Mouse (Mus musculus) myocyte (in vitro differentiated cells): ENCODE results near the gene Socs7. TPM values are rescaled to one million over a fixed set of nuclear protein-coding genes. Genes with fewer than 3 reads are reported as not detected.

ENCODE experiments used
- H3K27me3 ChIP-seq: one replicate; pipeline ENCODE4 v1.6.1; 2011; ENCODE audit not compliant: control insufficient read depth, insufficient read depth, insufficient read length
- H3K36me3 ChIP-seq: one replicate; pipeline ENCODE4 v1.6.1; 2011; ENCODE audit not compliant: control insufficient read depth, insufficient read depth
- H3K4me2 ChIP-seq: one replicate; pipeline ENCODE4 v1.6.1; 2011; ENCODE audit warnings: low read depth, control low read depth
- H3K4me3 ChIP-seq: one replicate; pipeline ENCODE4 v1.5.1; 2011; ENCODE audit warnings: mild to moderate bottlenecking, control low read depth, moderate library complexity
- H3K79me2 ChIP-seq: one replicate; pipeline ENCODE4 v1.6.1; 2011; ENCODE audit not compliant: control insufficient read depth, insufficient read depth
- H3ac ChIP-seq: one replicate; pipeline ENCODE4 v1.6.1; 2011; ENCODE audit not compliant: control insufficient read depth, insufficient read length
- CEBPB ChIP-seq: IDR thresholded peaks from 2 replicates; pipeline ENCODE4 v1.6.1; 2011; ENCODE audit warnings: mild to moderate bottlenecking, moderate library complexity; ENCODE audit not compliant: poor library complexity, insufficient read depth, severe bottlenecking
- E2F4 ChIP-seq: IDR thresholded peaks from one replicate; pipeline ENCODE4 v1.6.1; 2011; ENCODE audit warnings: mild to moderate bottlenecking, control low read depth, moderate library complexity; ENCODE audit not compliant: insufficient read depth
- MAX ChIP-seq: IDR thresholded peaks from one replicate; pipeline ENCODE4 v1.6.1; 2011; ENCODE audit warnings: low read depth, mild to moderate bottlenecking, control low read depth
- MYOD1 ChIP-seq, 3 experiments: IDR thresholded peaks; one replicate each; pipeline ENCODE4 v1.6.1; 2011; ENCODE audit warnings: control low read depth in 2 of 3, low read depth in 2 of 3, mild to moderate bottlenecking in 2 of 3, moderate library complexity in 1 of 3; ENCODE audit not compliant: insufficient read length in 2 of 3, control insufficient read depth in 1 of 3
- MYOG ChIP-seq, 3 experiments: IDR thresholded peaks; one replicate each; pipeline ENCODE4 v1.6.1; 2011; ENCODE audit warnings: control low read depth in 2 of 3, low read depth in 2 of 3, mild to moderate bottlenecking in 2 of 3; ENCODE audit not compliant: insufficient read length in 2 of 3, control insufficient read depth in 1 of 3, insufficient read depth in 1 of 3
- POLR2A ChIP-seq: IDR thresholded peaks from one replicate; pipeline ENCODE4 v1.6.1; 2011; ENCODE audit warnings: low read depth, mild to moderate bottlenecking, control low read depth, moderate library complexity; ENCODE audit not compliant: insufficient read length
- POLR2AphosphoS2 ChIP-seq: IDR thresholded peaks from one replicate; pipeline ENCODE4 v1.6.1; 2011; ENCODE audit warnings: low read depth, control low read depth; ENCODE audit not compliant: insufficient read length
- REST ChIP-seq: IDR thresholded peaks from one replicate; pipeline ENCODE4 v1.6.1; 2011; ENCODE audit warnings: mild to moderate bottlenecking, control low read depth, moderate library complexity; ENCODE audit not compliant: insufficient read depth, insufficient read length
- SRF ChIP-seq: IDR thresholded peaks from one replicate; pipeline ENCODE4 v1.6.1; 2011; ENCODE audit warnings: low read depth; ENCODE audit not compliant: control insufficient read depth, insufficient read length
- TCF12 ChIP-seq: IDR thresholded peaks from one replicate; pipeline ENCODE4 v1.6.1; 2011; ENCODE audit warnings: mild to moderate bottlenecking, control low read depth; ENCODE audit not compliant: poor library complexity, insufficient read depth, severe bottlenecking
- TCF3 ChIP-seq: IDR thresholded peaks from one replicate; pipeline ENCODE4 v1.6.1; 2011; ENCODE audit warnings: low read depth, control low read depth; ENCODE audit not compliant: insufficient read length
- USF1 ChIP-seq: IDR thresholded peaks from one replicate; pipeline ENCODE4 v1.6.1; 2011; ENCODE audit warnings: low read depth, mild to moderate bottlenecking, control low read depth, moderate library complexity
- polyA plus RNA-seq: library from polyadenylated mRNA; unstranded; fragments of >200 nt; fragmentation: generic; extraction: Trizol; gene quantifications from one replicate; pipeline ENCODE4 v1.2.1, GENCODE M21; 2012; ENCODE audit warnings: missing spikeins

Socs7 gene
- polyA plus RNA-seq, 1 experiment = 19.8 TPM

- TF ChIP-seq POLR2A (peak; percentile 82), POLR2AphosphoS2 (peak; percentile 66), MAX (no peak), TCF12 (no peak), USF1 (no peak)
- Histone ChIP-seq H3K4me3 (peak within 1 kb of the TSS; percentile 36), H3K27me3 (no peaks in the 10 kb centered on the region), H3K4me2 (peak within 1 kb of the TSS; percentile 99), H3ac (peak within 1 kb of the TSS; percentile 29), H3K36me3 (no peaks in the 10 kb centered on the region), H3K79me2 (peaks cover 40% of the 10 kb centered on the region)
These were observed 53.0 kb downstream of the Socs7 start, which contains the start of gene Arhgap23 for GRCm38 (mm10) chr11:97415330-97415711. Arhgap23 (plus strand) TSS chr11:97415533.

GRCm38 (mm10) chr11:97415712-97416636 lies 53.6 kb downstream of the Socs7 start:
- Histone ChIP-seq H3K27me3 (no peaks in the 10 kb centered on the region), H3K79me2 (peaks cover 47% of the 10 kb centered on the region), H3K4me3 (peak overlapping the region; percentile 36), H3K36me3 (no peaks in the 10 kb centered on the region), H3K4me2 (peak overlapping the region; percentile 99), H3ac (peak overlapping the region; percentile 29)
- TF ChIP-seq TCF3 = no peak
- TF ChIP-seq MYOD1 (IDR thresholded peaks at IDR 0.05; ENCODE audit: control insufficient read depth in 1 of 3, insufficient read length in 2 of 3, low read depth in 2 of 3) = peak in 2 of 3 experiments; percentile 41 to 69
- peak in 2 of 3 experiments; percentile 52 to 81 for TF ChIP-seq MYOG (IDR thresholded peaks at IDR 0.05; ENCODE audit: control insufficient read depth in 1 of 3, insufficient read depth in 1 of 3, insufficient read length in 2 of 3, low read depth in 2 of 3)

GRCm38 (mm10) chr11:97416637-97417035 lies 54.3 kb downstream of the Socs7 start:
- Histone ChIP-seq H3K79me2 (peaks cover 53% of the 10 kb centered on the region), H3K36me3 (no peaks in the 10 kb centered on the region), H3K4me3 (peak overlapping the region; percentile 36), H3K27me3 (no peaks in the 10 kb centered on the region), H3K4me2 (peak overlapping the region; percentile 99), H3ac (no peak overlapping the region)
- no peak for TF ChIP-seq TCF3
- TF ChIP-seq USF1 = no peak
- TF ChIP-seq E2F4 = no peak
- TF ChIP-seq POLR2A = no peak
- TF ChIP-seq CEBPB = no peak
- TF ChIP-seq MYOG (IDR thresholded peaks at IDR 0.05; ENCODE audit: control insufficient read depth in 1 of 3, insufficient read depth in 1 of 3, insufficient read length in 2 of 3, low read depth in 2 of 3) = no peak
- no peak for TF ChIP-seq SRF
- no peak for TF ChIP-seq REST
- TF ChIP-seq POLR2AphosphoS2 = no peak
- TF ChIP-seq MAX = no peak
- TF ChIP-seq TCF12 = no peak
- TF ChIP-seq MYOD1 (IDR thresholded peaks at IDR 0.05; ENCODE audit: control insufficient read depth in 1 of 3, insufficient read length in 2 of 3, low read depth in 2 of 3) = no peak

GRCm38 (mm10) chr11:97418834-97419539 lies 56.6 kb downstream of the Socs7 start:
- TF ChIP-seq SRF (no peak), TCF12 (no peak), POLR2A (no peak), POLR2AphosphoS2 (no peak)
- Histone ChIP-seq H3K4me3 (no peak overlapping the region), H3ac (no peak overlapping the region), H3K36me3 (no peaks in the 10 kb centered on the region), H3K79me2 (peaks cover 77% of the 10 kb centered on the region), H3K4me2 (peak overlapping the region; percentile 37), H3K27me3 (no peaks in the 10 kb centered on the region)

GRCm38 (mm10) chr11:97419540-97419900 lies 57.2 kb downstream of the Socs7 start:
- no peak for TF ChIP-seq CEBPB
- H3ac ChIP-seq = no peak overlapping the region
- H3K4me3 ChIP-seq = no peak overlapping the region
- H3K4me2 ChIP-seq = peak overlapping the region; percentile 37
- peaks cover 80% of the 10 kb centered on the region for H3K79me2 ChIP-seq
- H3K36me3 ChIP-seq = no peaks in the 10 kb centered on the region
- no peaks in the 10 kb centered on the region for H3K27me3 ChIP-seq
